Mouse (Mus musculus): ENCODE data around the gene Terb2.
A peak's percentile ranks its signal among the peaks of the same experiment; 100 is the strongest.
"Not testable (repeated sequence)": the region's sequence is repeated elsewhere in the genome, so short reads cannot be mapped to it uniquely, and the experiment has no call there.

The Terb2 gene

GRCm38 (mm10) chr2:122161542-122161941 is 24.5 kb upstream of the Terb2 start:
- DNase-seq (ENCODE audit: low spot score in 2 of 2) = no peak

GRCm38 (mm10) chr2:122162529-122162928 is 23.5 kb upstream of the Terb2 start:
- DNase-seq (ENCODE audit: low spot score in 2 of 2) = no peak

GRCm38 (mm10) chr2:122163430-122164195 is 22.5 kb upstream of the Terb2 start:
- peak; percentile 44 to 52 for DNase-seq (ENCODE audit: low spot score in 2 of 2)

- peak in 1 of 2 experiments; percentile 24 for DNase-seq (ENCODE audit: low spot score in 2 of 2)
These were observed 21.8 kb upstream of the Terb2 start for GRCm38 (mm10) chr2:122164293-122164692.

GRCm38 (mm10) chr2:122171292-122171691 is 14.8 kb upstream of the Terb2 start:
- DNase-seq (ENCODE audit: low spot score in 2 of 2) = no peak

- DNase-seq (ENCODE audit: low spot score in 2 of 2) = peak; percentile 10 to 17
These were observed 13.9 kb upstream of the Terb2 start for GRCm38 (mm10) chr2:122172188-122172587.

- DNase-seq (ENCODE audit: low spot score in 2 of 2) = no peak
These were observed 5.8 kb upstream of the Terb2 start for GRCm38 (mm10) chr2:122180051-122180822.

GRCm38 (mm10) chr2:122185086-122185485 is 986 bp upstream of the Terb2 start:
- DNase-seq (ENCODE audit: low spot score in 2 of 2) = no peak

GRCm38 (mm10) chr2:122186751-122187150 is 679 bp downstream of the Terb2 start:
- DNase-seq (ENCODE audit: low spot score in 2 of 2) = no peak

- DNase-seq (ENCODE audit: low spot score in 2 of 2) = no peak
These were observed 5.8 kb downstream of the Terb2 start for GRCm38 (mm10) chr2:122191849-122192248.

- peak; percentile 13 to 26 for DNase-seq (ENCODE audit: low spot score in 2 of 2)
These were observed 8.4 kb downstream of the Terb2 start for GRCm38 (mm10) chr2:122194509-122194929.

- no peak for DNase-seq (ENCODE audit: low spot score in 2 of 2)
These were observed 15.4 kb downstream of the Terb2 start for GRCm38 (mm10) chr2:122201501-122201900.

GRCm38 (mm10) chr2:122206440-122207107 is 20.5 kb downstream of the Terb2 start:
- no peak for DNase-seq (ENCODE audit: low spot score in 2 of 2)

- DNase-seq (ENCODE audit: low spot score in 2 of 2) = no peak
These were observed 24.6 kb downstream of the Terb2 start for GRCm38 (mm10) chr2:122210534-122211228.

GRCm38 (mm10) chr2:122217075-122217474 is 31.0 kb downstream of the Terb2 start:
- not testable (repeated sequence) for DNase-seq (ENCODE audit: low spot score in 2 of 2)

- no peak for DNase-seq (ENCODE audit: low spot score in 2 of 2)
These were observed 32.2 kb downstream of the Terb2 start for GRCm38 (mm10) chr2:122218234-122218633.

- no peak for DNase-seq (ENCODE audit: low spot score in 2 of 2)
These were observed 35.3 kb downstream of the Terb2 start for GRCm38 (mm10) chr2:122221378-122221777.

GRCm38 (mm10) chr2:122221798-122222197 is 35.7 kb downstream of the Terb2 start:
- no peak for DNase-seq (ENCODE audit: low spot score in 2 of 2)

- DNase-seq (ENCODE audit: low spot score in 2 of 2) = no peak
These were observed 36.2 kb downstream of the Terb2 start for GRCm38 (mm10) chr2:122222272-122222671.

GRCm38 (mm10) chr2:122223654-122224053 is 37.6 kb downstream of the Terb2 start:
- DNase-seq (ENCODE audit: low spot score in 2 of 2) = no peak

- DNase-seq (ENCODE audit: low spot score in 2 of 2) = no peak
These were observed 44.3 kb downstream of the Terb2 start for GRCm38 (mm10) chr2:122230395-122230794.

GRCm38 (mm10) chr2:122231616-122232015 is 45.5 kb downstream of the Terb2 start:
- DNase-seq (ENCODE audit: low spot score in 2 of 2) = no peak

All from frontal cortex, postnatal 36 days (tissue).